ENCODE assay signal across 13 mouse cellular contexts in the genomic region with DNA sequence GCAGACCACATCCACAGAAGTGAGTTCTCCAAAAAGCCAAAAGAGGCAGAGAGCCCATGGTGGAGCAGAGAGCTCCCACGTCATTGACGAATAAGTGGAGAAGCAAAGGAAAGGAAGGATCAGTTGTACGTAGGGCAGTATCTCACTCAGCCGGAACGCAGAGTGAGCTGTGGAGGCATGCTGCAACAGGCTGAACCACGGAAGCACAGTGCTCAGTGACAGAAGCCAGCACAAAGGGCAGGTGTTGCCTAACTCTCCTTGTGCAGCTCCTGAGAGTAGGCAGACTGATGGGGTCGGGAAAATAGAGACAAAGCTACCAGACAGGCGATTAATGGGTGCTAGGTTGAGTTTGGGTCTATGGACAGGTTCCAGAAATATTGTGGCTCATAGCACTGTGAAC.
"Had no signal": no experiment of that assay in that cellular context is flagged by ENCODE, and none has a peak within 500 bp of the region (broad histone marks: within the 10 kb centered on the region; RNA-seq: fewer than 3 reads in every experiment).

No protein-coding gene starts in this region.

- H3K4me3 ChIP-seq: intestine, embryonic 15.5 days; limb, embryonic 15.5 days; liver, embryonic 12.5 days; midbrain, embryonic 15.5 days; neural tube, embryonic 13.5 days had no signal

- H3K27me3 ChIP-seq: intestine, embryonic 15.5 days; limb, embryonic 15.5 days; liver, embryonic 12.5 days; midbrain, embryonic 15.5 days; neural tube, embryonic 13.5 days had no signal

- H3K27ac ChIP-seq: intestine, embryonic 15.5 days; limb, embryonic 15.5 days; liver, embryonic 12.5 days; midbrain, embryonic 15.5 days; neural tube, embryonic 13.5 days had no signal

- H3K4me1 ChIP-seq: intestine, embryonic 15.5 days; limb, embryonic 15.5 days; liver, embryonic 12.5 days; midbrain, embryonic 15.5 days; neural tube, embryonic 13.5 days had no signal

- H3K36me3 ChIP-seq: intestine, embryonic 15.5 days; limb, embryonic 15.5 days; liver, embryonic 12.5 days; midbrain, embryonic 15.5 days; neural tube, embryonic 13.5 days had no signal

- DNase-seq: kidney, adult 18-20 months; kidney, postnatal 25 days; lung, embryonic 14.5 days; lung, postnatal 14 days; retina, postnatal 1 day; right cerebral cortex, postnatal 4 days; thymus, postnatal 36 days had no signal

- H3K4me2 ChIP-seq: intestine, embryonic 15.5 days; limb, embryonic 15.5 days; liver, embryonic 12.5 days; lung, embryonic 14.5 days; midbrain, embryonic 11.5 days; midbrain, embryonic 15.5 days; neural tube, embryonic 13.5 days had no signal

- H3K9me3 ChIP-seq: intestine, embryonic 15.5 days; limb, embryonic 15.5 days; liver, embryonic 12.5 days; midbrain, embryonic 15.5 days; neural tube, embryonic 13.5 days had no signal

- H3K9ac ChIP-seq: intestine, embryonic 15.5 days; limb, embryonic 15.5 days; liver, embryonic 12.5 days; lung, embryonic 14.5 days; midbrain, embryonic 15.5 days; neural tube, embryonic 13.5 days had no signal

- ATAC-seq: intestine, embryonic 15.5 days; liver, embryonic 12.5 days; midbrain, embryonic 15.5 days had no signal
